Mouse (Mus musculus) testis, postnatal 10 days (tissue): ENCODE results near the gene Gm11060.

Experiments
- DNase-seq: peaks from one replicate; pipeline ENCODE4 v3.0.0; 2021; ENCODE audit warnings: low spot score

Gm11060 gene

DNA sequence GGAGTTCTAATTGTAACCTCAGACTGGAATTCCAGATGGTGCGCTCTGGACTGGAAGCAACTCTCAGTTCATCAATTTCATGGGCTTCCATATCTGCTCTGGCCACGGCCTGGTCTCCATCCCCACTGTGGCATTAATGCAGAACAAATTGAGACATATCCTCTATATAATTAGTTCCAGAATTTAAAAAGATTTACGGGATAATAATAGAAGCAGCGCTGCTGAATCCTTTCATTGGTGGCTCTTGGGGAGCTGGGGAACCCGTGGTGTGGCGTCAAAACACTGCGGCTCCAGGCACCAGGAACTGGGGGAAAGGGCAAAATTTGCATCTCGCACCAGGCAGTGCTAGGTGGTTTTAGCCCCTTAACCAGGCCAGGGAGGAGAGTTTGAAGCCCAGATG, 30.4 kb downstream of the Gm11060 start:
- DNase-seq: no peak

GRCm38 (mm10) chr2:105122886-105123285, 31.1 kb downstream of the Gm11060 start:
- DNase-seq: peak; percentile 53

GRCm38 (mm10) chr2:105123431-105123830, 31.6 kb downstream of the Gm11060 start:
- no peak for DNase-seq

GRCm38 (mm10) chr2:105123881-105124280, 32.1 kb downstream of the Gm11060 start:
- DNase-seq: no peak

- no peak for DNase-seq
These were observed 32.6 kb downstream of the Gm11060 start for GRCm38 (mm10) chr2:105124391-105124790.

DNA sequence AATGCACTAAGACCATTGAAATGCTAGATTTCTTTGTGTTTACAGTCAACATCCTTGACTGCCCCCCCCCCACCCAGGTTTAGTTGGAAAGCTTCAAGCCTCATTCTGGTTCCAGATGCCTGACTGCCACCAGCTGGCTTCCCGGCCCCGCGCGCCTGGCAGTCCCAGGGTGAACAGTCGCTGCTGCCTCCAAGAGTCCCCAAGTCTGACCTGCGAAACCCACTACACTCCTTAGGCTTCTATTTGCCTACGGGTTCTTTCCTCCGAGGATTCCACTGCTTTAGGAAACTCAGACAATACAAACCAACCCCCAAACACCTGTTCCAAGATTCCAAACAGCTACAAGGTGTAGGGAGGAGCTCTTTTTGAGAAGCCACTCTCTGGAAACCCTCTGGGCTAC, 33.4 kb downstream of the Gm11060 start:
- no peak for DNase-seq

- DNase-seq: no peak
These were observed 33.8 kb downstream of the Gm11060 start for GRCm38 (mm10) chr2:105125641-105126040.

DNA sequence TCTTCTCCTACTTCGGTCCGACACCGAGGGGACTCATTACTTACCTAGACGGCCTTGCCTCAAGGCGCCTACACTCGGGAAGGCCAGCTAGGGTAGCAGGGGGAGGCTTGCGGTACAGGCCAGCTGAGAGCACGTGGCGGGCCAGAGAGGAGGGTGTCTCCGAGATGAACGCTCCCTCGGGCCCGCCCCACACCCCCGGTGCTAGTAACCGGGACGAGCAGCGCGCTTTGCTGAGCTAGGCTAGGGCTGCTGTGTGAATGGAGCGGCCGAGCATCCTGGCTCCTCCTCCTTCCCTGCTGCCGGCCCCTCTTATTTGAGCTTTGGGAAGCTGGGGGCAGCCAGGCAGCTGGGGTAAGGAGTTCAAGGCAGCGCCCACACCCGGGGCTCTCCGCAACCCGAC, 34.5 kb downstream of the Gm11060 start, which contains the start of gene Wt1:
Wt1 (plus strand) TSS at position 251 of the 400 bp plus-strand sequence.
- DNase-seq: peak; percentile 88

DNA sequence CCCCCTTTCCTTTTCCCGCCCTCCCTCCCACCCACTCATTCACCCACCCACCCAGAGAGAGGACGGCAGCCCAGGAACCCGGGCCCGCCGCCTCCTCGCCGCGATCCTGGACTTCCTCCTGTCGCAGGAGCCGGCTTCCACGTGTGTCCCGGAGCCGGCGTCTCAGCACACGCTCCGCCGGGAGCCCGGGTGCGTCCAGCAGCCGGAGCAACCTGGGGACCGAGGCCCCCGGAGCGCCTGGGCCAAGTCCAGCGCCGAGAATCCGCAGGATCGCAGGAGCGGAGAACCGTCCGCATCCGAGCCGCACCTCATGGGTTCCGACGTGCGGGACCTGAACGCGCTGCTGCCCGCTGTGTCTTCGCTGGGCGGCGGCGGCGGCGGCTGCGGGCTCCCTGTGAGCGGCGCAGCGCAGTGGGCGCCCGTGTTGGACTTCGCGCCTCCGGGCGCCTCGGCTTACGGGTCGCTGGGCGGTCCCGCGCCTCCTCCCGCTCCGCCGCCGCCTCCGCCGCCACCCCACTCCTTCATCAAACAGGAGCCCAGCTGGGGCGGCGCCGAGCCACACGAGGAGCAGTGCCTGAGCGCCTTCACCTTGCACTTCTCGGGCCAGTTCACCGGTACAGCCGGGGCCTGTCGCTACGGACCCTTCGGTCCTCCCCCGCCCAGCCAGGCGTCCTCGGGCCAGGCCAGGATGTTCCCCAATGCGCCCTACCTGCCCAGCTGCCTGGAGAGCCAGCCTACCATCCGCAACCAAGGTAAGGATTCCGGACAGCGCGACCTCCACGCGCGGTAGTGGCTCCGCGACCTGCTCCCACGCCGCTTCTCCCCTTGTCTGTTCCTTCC, 35.1 kb downstream of the Gm11060 start:
- DNase-seq: peak; percentile 73

DNA sequence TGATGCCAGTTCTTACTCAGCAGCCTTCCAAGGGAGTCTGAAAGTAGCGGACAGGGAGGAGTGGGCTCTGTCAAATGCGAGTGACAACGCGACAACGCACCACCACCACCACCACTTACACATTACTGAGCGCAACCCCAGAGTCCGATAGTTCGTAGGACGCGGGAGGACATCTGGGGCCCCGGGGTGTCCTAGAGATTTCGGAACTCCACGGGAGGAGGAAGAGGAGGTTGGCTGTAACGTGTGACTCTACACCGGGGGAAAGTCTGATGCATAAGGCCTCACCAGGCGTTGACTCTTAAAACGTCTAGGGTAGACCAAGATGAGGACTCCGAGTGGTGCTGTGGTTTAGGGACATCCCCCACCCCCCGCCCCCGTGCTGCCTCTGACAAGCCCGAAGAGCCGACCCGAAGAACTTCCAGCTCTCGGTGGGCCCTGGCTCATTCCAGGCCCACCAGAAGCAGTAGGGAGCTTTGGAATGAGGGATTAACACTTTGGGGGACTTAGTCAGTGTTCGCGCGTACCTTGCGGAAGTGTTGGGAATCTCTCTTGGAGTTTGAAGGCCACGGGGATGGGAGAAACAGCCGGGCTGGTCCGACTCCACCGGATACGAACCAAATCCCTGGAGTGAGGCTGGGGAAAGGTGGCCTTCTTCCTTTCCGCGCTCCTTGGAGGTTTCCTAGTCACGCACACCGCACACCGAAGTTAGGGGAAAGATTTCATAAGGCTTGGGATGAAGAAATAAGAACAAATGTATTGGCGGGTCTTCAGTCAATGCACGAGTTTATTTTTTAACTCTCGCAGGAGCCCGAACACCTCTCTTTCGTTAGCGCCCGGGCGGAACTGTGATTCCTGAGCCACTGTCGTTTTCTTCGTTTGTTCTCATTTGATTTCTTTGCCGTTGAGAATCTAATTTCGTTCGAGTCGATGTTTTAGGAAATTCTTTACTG, 36.0 kb downstream of the Gm11060 start:
- peak; percentile 52 for DNase-seq

DNA sequence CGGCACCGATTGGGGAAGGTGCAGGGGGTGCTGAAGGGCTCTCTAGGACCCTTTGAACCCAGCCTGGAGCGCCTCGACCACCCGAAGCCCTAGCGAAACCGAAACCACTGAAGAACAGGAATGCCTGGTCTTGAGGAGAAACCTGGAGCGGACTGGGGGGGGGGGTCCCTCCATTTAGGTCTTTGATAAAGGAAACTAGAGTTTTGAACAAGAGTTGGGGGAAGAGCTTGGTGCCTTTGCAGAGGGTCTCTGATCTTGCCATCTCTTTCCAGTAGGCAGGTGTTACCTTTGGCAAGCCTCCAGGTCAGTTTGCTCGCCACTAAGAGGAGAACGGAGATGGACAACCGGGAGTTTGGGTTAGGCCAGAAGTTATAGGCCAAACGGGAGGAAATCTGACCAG, 36.7 kb downstream of the Gm11060 start:
- DNase-seq: no peak

DNA sequence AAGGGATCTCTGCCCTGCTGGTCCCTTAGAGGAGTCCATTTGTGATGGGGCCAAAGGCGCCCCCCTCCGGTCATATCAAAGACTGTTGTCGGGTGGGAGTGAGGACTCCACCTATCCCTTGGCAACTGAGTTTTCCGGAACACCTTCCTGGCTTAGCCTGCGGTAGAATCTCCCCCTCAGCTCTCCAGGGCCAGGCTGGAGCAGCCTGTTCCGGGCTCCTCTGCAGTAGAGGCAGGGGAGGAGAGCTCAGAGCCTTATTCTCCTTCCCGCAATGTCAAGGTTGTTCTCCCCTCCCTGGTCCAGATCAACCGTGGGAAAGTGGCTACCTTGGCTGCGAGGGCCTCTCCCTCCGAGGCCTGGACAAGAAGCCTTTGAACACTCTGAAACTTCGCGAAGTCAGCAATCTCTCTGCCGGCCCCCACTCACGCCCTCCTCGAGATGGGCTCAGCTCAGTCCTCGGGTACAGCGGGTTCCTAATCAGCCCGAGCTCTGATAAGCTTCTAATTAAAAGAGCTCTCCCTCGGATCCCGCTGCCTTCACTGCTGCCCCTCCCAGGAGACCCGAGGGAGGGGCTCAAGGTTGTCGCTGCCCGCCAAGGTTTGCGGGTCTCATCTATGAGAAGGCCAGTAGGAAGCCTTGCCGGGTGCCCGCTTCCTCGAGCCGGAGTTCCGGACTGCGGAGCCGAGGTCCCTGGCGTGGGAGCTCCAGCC, 38.7 kb downstream of the Gm11060 start:
- DNase-seq: peak; percentile 81

- no peak for DNase-seq
These were observed 39.4 kb downstream of the Gm11060 start for GRCm38 (mm10) chr2:105131061-105131810.

DNA sequence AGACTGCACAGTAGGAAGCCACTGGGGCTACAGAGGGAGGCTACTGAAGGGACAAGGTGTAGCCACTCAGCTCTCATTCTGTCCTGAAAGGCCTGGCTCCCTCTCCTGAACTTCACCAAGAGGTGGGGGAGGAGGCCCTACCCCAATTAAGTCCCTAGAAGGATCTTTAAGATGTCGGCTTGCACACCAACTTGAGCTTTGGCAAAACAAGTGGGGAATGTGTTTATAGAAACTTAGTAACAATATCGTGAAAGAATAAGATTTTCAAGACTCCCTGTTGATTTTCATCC, 39.9 kb downstream of the Gm11060 start:
- DNase-seq: no peak

GRCm38 (mm10) chr2:105132300-105132699, 40.5 kb downstream of the Gm11060 start:
- DNase-seq: peak; percentile 55

- DNase-seq: peak; percentile 51
These were observed 41.3 kb downstream of the Gm11060 start for GRCm38 (mm10) chr2:105132933-105133795.

- peak; percentile 71 for DNase-seq
These were observed 42.5 kb downstream of the Gm11060 start for GRCm38 (mm10) chr2:105134296-105134695.

- no peak for DNase-seq
These were observed 47.7 kb downstream of the Gm11060 start for GRCm38 (mm10) chr2:105139471-105139870.

DNA sequence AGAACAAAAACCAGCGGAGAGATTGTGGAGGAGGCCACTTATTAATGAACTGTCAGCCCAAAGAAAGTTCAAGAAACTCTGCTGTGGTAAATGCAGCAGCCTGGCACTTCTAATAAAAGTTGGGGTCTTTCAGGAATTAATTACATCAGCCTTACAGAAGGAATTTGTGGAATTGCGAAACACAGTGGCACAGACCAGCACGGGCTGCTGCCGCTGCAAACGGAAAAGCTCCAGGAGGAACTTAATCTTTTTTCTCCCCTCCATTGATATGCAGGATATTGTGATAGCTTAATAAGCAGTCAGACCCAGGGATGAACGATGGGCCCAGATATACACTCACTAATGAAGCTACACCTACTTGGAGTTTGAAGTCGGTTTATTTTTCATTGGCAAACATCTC, 49.6 kb downstream of the Gm11060 start:
- no peak for DNase-seq
